Mouse (Mus musculus) lung, postnatal 0 days (tissue): ENCODE results near the gene C5ar1. TPM values are rescaled to one million over a fixed set of nuclear protein-coding genes. Genes with fewer than 3 reads are reported as not detected.

Experiments
- ATAC-seq: fragments of 200-750 bp; cut with Nextera tagmentation; 2 replicates; pipeline ENCODE4 v1.8.0; 2017; ENCODE audit warnings: moderate library complexity
- DNase-seq: peaks from one replicate; pipeline ENCODE4 v3.0.0-alpha.2; 2016; ENCODE audit warnings: low spot score
- H3K27ac ChIP-seq: fragments of 300-500 bp; sonication (generic); 2 replicates; pipeline ENCODE4 v1.5.1; 2014; ENCODE audit warnings: antibody characterized with exemption, mild to moderate bottlenecking, low read length, mixed read lengths
- H3K27me3 ChIP-seq: fragments of 300-500 bp; sonication (generic); replicated peaks from 2 replicates; pipeline ENCODE4 v1.6.1; 2014; ENCODE audit warnings: low read length, mixed read lengths; ENCODE audit not compliant: insufficient read depth
- H3K36me3 ChIP-seq: fragments of 300-500 bp; sonication (generic); 2 replicates; pipeline ENCODE4 v1.6.1; 2014; ENCODE audit warnings: low read length, mixed read lengths; ENCODE audit not compliant: insufficient read depth
- H3K4me1 ChIP-seq: fragments of 300-500 bp; sonication (generic); 2 replicates; pipeline ENCODE4 v1.6.1; 2014; ENCODE audit warnings: antibody characterized with exemption, low read depth, low read length, mixed read lengths; ENCODE audit not compliant: insufficient read depth
- H3K4me2 ChIP-seq: fragments of 300-500 bp; sonication (generic); replicated peaks from 2 replicates; pipeline ENCODE4 v1.6.1; 2014; ENCODE audit warnings: low read depth, mild to moderate bottlenecking, low read length, moderate library complexity, mixed read lengths
- H3K4me3 ChIP-seq: fragments of 300-500 bp; sonication (generic); 2 replicates; pipeline ENCODE4 v1.5.1; 2014; ENCODE audit warnings: low read depth, low read length
- H3K9ac ChIP-seq: fragments of 300-500 bp; sonication (generic); replicated peaks from 2 replicates; pipeline ENCODE4 v1.6.1; 2014; ENCODE audit warnings: low read depth, mild to moderate bottlenecking
- H3K9me3 ChIP-seq: fragments of 300-500 bp; sonication (generic); 2 replicates; pipeline ENCODE4 v1.6.1; 2016; ENCODE audit warnings: low read length, mixed read lengths
- CTCF ChIP-seq: IDR thresholded peaks from 2 replicates; pipeline ENCODE4 v1.5.1; 2016; ENCODE audit warnings: antibody characterized with exemption, mild to moderate bottlenecking
- EP300 ChIP-seq: IDR thresholded peaks from 2 replicates; pipeline ENCODE4 v1.6.1; 2016; ENCODE audit warnings: antibody characterized with exemption, mild to moderate bottlenecking, control low read depth
- WGBS: fragments of 180-500 bp; shearing (Covaris S2); extraction: QIAGEN DNeasy Blood & Tissue Kit; methylation state at CpG from one replicate; pipeline ENCODE4 v1.1.7; 2014; 5-methylcytosine and 5-hydroxymethylcytosine counted together
- polyA plus RNA-seq: library from polyadenylated mRNA; unstranded; fragments of >200 nt; fragmentation: Nextera tagmentation; extraction: Ambion mirVana; gene quantifications from 2 replicates; pipeline ENCODE4 v1.2.1, GENCODE M21; 2015

Gene C5ar1
- polyA plus RNA-seq, 1 experiment from 2014 or later = 11.8 TPM

GRCm38 (mm10) chr7:16240978-16241303 is 18.4 kb downstream of the C5ar1 start:
- H3K4me2 ChIP-seq = no peak overlapping the region
- DNase-seq = no peak
- no peak overlapping the region for H3K9ac ChIP-seq
- H3K27me3 ChIP-seq = no peaks in the 10 kb centered on the region
- no peaks in the 10 kb centered on the region for H3K9me3 ChIP-seq
- peaks cover 6% of the 10 kb centered on the region; the same call in 1 of the 2 replicates for H3K4me1 ChIP-seq
- no peak overlapping the region for H3K4me3 ChIP-seq
- 70% methylated on average over 1 of the region's 1 CpGs for WGBS
- H3K36me3 ChIP-seq = no peaks in the 10 kb centered on the region
- no peak overlapping the region for H3K27ac ChIP-seq
- no peak for TF ChIP-seq CTCF
- no peak for TF ChIP-seq EP300
- no peak for ATAC-seq

- no peak for ATAC-seq
- no peak overlapping the region for H3K4me2 ChIP-seq
- H3K36me3 ChIP-seq = no peaks in the 10 kb centered on the region
- WGBS = 62% methylated on average over 7 of the region's 7 CpGs
- H3K4me1 ChIP-seq = peaks cover 6% of the 10 kb centered on the region; the same call in 1 of the 2 replicates
- no peaks in the 10 kb centered on the region for H3K27me3 ChIP-seq
- TF ChIP-seq EP300 (no peak), CTCF (no peak)
- no peaks in the 10 kb centered on the region for H3K9me3 ChIP-seq
- no peak overlapping the region for H3K4me3 ChIP-seq
- H3K9ac ChIP-seq = no peak overlapping the region
- H3K27ac ChIP-seq = 0 out of 2 replicates have a peak overlapping the region, but pooled peaks have one; percentile 5
- DNase-seq = no peak
These were observed 18.9 kb downstream of the C5ar1 start for GRCm38 (mm10) chr7:16240281-16240977.

GRCm38 (mm10) chr7:16239554-16239997 is 19.8 kb downstream of the C5ar1 start:
- 52% methylated on average over 9 of the region's 9 CpGs for WGBS
- H3K27ac ChIP-seq = no peak overlapping the region
- H3K9me3 ChIP-seq = no peaks in the 10 kb centered on the region
- H3K27me3 ChIP-seq = no peaks in the 10 kb centered on the region
- H3K9ac ChIP-seq = no peak overlapping the region
- no peak overlapping the region for H3K4me3 ChIP-seq
- no peak overlapping the region for H3K4me2 ChIP-seq
- TF ChIP-seq EP300 (no peak), CTCF (no peak)
- DNase-seq (peak; percentile 58), ATAC-seq (peak; percentile 56)
- no peaks in the 10 kb centered on the region for H3K36me3 ChIP-seq
- peaks cover 6% of the 10 kb centered on the region; the same call in 1 of the 2 replicates for H3K4me1 ChIP-seq

- WGBS = 26% methylated on average over 5 of the region's 5 CpGs
- Histone ChIP-seq H3K36me3 (no peaks in the 10 kb centered on the region), H3K4me2 (no peak overlapping the region), H3K4me1 (no peaks in the 10 kb centered on the region), H3K9ac (no peak overlapping the region), H3K27me3 (no peaks in the 10 kb centered on the region), H3K27ac (no peak overlapping the region), H3K9me3 (no peaks in the 10 kb centered on the region), H3K4me3 (no peak overlapping the region)
- ATAC-seq (0 out of 2 replicates have a peak, but pooled peaks have one; percentile 23), DNase-seq (peak; percentile 14)
- TF ChIP-seq EP300 = 0 out of 2 replicates have a peak, but pooled peaks have one; percentile 27
- no peak for TF ChIP-seq CTCF
These were observed 29.5 kb downstream of the C5ar1 start for GRCm38 (mm10) chr7:16229869-16230268.

- no peaks in the 10 kb centered on the region for H3K9me3 ChIP-seq
- no peaks in the 10 kb centered on the region for H3K27me3 ChIP-seq
- peak within 1 kb of the TSS; percentile 68 for H3K4me2 ChIP-seq
- under 1% methylated on average over 34 of the region's 34 CpGs for WGBS
- peak; percentile 97 for DNase-seq
- H3K4me3 ChIP-seq = peak within 1 kb of the TSS; percentile 69
- peak within 1 kb of the TSS; percentile 54 for H3K9ac ChIP-seq
- peak within 1 kb of the TSS; percentile 70 for H3K27ac ChIP-seq
- peaks cover 8% of the 10 kb centered on the region; the same call in 1 of the 2 replicates for H3K4me1 ChIP-seq
- ATAC-seq = peak; percentile 98
- TF ChIP-seq EP300 = no peak
- peak; percentile 63 for TF ChIP-seq CTCF
- H3K36me3 ChIP-seq = peaks cover 6% of the 10 kb centered on the region
These were observed 37.6 kb downstream of the C5ar1 start, which contains the start of gene Dhx34 for GRCm38 (mm10) chr7:16221582-16222272. Gene Dhx34 (minus strand): TSS chr7:16222037.

- peaks cover 26% of the 10 kb centered on the region for H3K36me3 ChIP-seq
- no peak for TF ChIP-seq CTCF
- no peak for TF ChIP-seq EP300
- no peak overlapping the region for H3K4me2 ChIP-seq
- H3K4me3 ChIP-seq = no peak overlapping the region
- no peaks in the 10 kb centered on the region for H3K4me1 ChIP-seq
- H3K27me3 ChIP-seq = no peaks in the 10 kb centered on the region
- no peak overlapping the region for H3K9ac ChIP-seq
- no peaks in the 10 kb centered on the region for H3K9me3 ChIP-seq
- H3K27ac ChIP-seq = no peak overlapping the region
- 95% methylated on average over 9 of the region's 9 CpGs for WGBS
- no peak for ATAC-seq
- DNase-seq = no peak
These were observed 45.4 kb downstream of the C5ar1 start for GRCm38 (mm10) chr7:16213986-16214385.
